Mouse (Mus musculus) mesoderm, embryonic 11.5 days (tissue): ENCODE data around the gene Fbxl8.
A peak's percentile ranks its signal among the peaks of the same experiment; 100 is the strongest.
"Not testable (repeated sequence)": the region's sequence is repeated elsewhere in the genome, so short reads cannot be mapped to it uniquely, and the experiment has no call there.

ENCODE experiments used
- DNase-seq: peaks from one replicate; pipeline ENCODE4 v3.0.0-alpha.2; 2012; ENCODE audit warnings: low read depth, low spot score

Gene Fbxl8

DNA sequence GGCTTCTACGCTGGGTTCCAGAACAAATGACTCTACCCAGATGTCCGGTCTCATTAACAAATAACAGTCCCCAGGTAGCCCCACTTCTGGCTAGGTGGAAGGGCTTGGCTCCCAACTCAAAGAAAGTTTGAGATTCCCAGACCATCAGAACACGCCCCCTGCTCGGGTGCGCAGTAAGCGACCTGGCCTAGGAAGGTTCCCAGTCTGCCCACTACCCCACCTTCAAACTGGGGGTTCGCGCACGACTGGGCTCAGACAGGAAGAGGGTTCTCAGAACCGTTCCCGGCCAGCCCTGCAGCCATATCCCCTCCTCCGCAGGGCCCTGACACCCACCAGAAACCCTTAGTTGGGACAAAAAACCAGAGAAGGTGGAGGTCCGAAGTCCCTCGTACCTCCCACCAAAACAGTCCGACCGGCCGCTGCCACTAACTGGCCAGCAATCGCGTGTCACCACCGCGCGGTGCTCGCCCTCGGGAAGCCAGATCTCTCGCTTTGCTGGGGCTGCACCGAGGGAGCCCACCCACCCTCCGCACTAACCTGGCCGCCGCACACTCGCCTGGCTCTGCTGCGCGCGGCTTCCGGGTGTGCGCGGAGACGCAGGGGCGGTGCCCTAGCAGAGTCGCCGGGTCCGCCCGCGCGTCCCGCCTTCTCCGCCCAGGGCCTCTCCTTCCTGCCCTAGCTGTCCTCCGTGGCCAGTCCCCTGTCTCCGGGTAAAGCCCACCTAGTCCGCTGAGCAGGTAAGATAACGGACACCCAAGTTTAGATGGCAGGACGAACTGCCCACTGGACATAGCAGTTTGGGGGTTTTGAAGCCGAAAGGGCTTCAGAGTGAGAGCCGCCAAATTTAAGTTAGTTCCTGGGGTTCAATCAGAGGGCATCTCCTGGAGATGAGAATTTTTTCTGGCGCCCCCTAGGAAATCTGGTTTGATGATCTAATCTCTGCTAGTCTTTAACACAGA lies at the start of gene Fbxl8, which contains the start of gene Tradd:
Fbxl8 (plus strand) TSS at position 625 of the 959 bp plus-strand sequence.
Tradd (minus strand) TSS at position 586 of the 959 bp plus-strand sequence.
- DNase-seq = no peak

DNA sequence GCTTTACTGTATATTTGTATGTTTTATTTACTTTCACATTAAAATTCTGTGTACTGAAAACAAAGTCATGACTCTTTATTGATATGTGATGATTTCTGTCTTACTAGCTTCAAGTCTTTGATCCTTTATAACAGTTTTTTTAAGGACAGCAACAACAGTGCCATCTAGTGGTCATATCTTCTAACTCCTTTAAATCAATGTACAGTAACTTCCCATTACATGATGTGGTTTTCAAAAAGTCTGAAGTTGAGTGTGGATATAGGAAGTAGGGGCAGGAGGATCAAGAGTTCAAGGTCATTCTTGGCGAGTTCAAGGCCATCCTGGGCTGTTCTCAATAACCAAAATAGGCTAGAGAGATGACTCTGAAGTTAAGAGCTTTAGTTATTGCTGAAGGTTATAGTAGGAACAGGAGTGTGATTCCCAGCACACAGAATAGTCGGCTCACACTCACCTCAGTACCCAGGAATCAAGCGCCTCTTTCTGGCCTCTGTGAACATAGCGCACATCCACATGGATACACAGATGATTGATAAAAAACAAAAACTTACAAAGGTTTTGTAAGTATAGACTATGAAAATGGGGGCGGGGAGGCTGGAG lies 46.4 kb upstream of the Fbxl8 start:
- DNase-seq = peak; percentile 63

GRCm38 (mm10) chr8:105223850-105224249 lies 40.6 kb upstream of the Fbxl8 start:
- DNase-seq = no peak

DNA sequence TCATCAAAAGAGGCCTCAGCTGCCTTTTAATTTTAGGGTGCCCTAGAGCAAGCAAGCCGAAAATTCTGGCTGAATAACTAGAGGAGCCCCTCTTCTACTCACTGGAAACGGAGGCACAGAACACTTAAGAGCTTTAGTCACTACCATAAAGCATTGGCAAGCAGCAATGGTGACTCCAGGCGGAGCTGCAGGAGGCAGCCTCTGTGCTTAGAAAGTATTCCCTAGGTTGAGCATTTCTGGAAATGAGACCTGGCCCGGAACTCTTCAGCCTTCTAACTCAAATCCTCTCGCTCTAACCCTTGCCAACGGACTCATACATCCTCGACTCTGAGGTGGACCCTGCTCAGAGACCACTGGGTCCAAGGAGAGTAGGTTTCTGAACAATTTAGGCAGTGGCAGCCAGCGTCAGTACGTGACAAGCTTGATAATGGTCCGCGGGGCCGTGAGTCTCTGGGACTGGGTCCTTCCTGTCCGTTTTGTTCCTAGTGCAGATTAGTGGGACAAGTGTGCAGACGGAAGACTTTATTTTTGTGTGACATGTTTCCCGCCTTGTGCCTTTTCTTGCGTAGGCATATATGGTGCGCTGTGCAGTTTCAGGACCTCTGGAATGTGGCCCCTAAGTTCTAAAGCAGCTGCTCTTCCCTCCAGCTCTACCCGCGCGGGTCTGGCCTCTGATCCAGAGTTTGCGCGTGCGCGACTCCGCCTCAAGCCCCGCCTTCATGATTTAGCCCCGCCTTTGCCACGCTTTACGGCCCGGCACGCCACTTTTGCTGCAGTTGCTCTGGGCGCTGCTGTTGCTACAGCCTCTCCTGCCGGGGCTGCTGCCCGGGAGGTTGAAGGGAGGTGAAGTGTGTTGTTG lies 39.8 kb upstream of the Fbxl8 start, which contains the start of gene D230025D16Rik:
D230025D16Rik (plus strand) TSS at position 733 of the 859 bp plus-strand sequence.
- DNase-seq = peak; percentile 96

GRCm38 (mm10) chr8:105225272-105225593 lies 39.2 kb upstream of the Fbxl8 start:
- no peak for DNase-seq

- no peak for DNase-seq
These were observed 38.5 kb upstream of the Fbxl8 start for GRCm38 (mm10) chr8:105225917-105226316.

GRCm38 (mm10) chr8:105231503-105232320 lies 32.7 kb upstream of the Fbxl8 start:
- no peak for DNase-seq

- DNase-seq = not testable (repeated sequence)
These were observed 32.1 kb upstream of the Fbxl8 start for GRCm38 (mm10) chr8:105232321-105232693.

DNA sequence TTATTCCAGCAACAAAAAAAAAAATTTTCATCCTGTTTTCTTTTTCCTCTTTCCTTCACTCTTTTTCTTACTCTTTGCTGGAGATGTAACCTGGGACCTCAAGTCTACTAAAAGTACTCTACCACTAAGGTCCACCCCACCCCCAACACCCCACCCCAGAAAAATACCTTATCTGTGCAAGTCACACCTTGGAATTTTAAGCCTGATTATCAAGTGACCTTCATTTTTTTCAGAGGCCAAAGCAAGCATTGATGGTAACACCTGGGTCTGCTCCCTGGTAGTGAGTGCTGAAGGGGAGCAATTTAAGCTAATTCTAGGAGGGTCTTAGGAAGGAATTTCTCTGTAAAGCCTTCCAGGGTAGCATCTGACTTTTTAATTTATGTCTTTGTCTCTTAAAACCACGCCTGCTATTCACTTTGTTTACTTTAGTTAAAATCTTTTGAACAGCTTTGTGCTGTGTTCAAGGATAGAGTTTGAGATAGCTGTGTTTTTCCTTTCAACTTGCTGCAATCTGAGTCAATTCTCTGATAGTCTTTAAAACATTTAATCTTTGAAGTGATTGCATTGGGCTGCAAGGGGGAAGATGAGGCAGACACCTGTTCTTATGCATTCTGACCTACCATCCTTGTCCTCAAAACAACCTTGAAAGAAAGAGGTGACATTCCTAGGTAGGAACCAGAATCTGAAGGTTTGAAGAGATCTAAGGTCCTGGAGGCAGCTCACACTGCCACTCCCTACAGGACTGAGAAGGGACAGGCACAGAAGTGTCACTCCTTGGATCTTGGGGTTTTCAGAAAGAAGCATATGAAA lies 31.1 kb upstream of the Fbxl8 start:
- no peak for DNase-seq

DNA sequence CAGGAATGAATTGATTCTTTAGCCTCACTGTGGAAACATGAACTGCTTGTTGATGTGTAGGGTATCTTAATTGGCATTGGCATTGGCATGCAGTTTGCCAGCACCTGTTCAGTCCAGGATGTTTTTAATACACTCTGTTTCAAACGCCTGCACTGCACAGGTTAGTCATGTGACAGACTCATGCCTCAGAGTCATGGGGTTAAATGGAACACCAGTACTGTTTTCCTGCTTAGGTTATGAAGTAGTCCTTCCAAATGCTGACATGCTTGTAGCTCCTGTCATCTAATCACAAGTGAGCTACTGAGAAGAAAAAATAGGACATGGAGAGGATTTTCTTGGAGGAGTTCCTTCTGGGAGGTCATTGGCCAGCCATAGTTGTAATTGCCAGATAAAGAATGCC lies 29.2 kb upstream of the Fbxl8 start:
- DNase-seq = no peak

- no peak for DNase-seq
These were observed 26.9 kb upstream of the Fbxl8 start for GRCm38 (mm10) chr8:105237442-105238142.

DNA sequence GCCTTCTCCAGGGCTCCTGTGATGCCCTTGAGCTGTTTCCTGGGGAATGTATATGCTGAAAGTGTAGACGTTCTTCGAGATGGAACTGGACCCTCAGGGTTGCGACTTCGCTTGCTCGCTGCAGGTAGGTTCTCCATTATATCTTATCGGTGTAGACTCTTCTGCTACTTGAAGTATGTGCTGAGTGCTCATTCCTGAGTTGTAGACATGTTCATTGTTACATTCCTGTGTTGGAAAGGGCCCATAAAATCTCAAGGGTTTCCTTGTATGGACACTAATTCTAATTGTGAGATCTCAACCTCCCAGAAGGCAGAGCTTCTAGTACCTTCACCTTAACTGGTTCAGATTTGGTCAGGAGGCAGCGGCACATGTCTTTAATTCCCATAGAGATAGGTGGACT lies 23.4 kb upstream of the Fbxl8 start:
- DNase-seq = no peak

- DNase-seq = no peak
These were observed 12.5 kb upstream of the Fbxl8 start for GRCm38 (mm10) chr8:105251954-105252353.

DNA sequence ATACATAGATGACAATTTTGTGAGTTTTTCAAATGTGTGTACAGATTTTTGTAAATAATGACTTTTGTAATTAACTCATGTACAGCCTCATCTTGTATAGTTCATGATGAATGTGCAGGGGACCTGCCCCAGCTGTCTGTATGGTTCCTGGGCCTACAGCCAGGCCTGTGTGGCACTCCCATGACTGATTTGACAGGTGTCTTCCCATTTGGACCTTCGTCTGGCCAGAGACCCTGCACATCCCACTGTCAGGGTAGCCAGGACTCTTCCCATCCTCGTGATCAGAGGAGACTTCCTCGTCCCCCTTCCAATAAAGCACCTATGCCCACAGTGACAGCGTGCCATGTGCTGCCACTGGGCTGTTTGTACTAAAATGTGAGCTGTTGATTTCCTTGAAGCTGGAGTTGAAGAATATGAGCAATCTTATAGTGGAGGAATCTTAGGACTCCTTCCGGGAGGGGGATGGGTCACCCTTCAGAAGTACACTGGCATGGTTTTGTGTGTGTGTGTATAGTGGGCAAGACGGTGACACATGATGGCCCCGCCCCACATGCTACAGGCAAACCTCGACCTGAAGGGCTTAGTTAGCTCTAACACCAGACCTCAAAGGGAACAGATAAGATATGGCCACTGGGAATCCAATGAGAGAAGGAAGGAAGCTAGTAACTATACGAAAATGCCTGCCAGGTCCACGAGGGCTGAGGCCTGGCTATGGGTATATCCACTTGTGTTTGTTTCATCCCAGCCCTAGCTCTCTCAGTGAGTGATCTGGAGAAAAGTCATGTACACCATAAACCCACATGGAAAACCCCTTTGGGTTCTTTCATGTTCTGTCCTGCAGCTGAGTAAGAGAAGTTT lies 11.5 kb upstream of the Fbxl8 start:
- DNase-seq = no peak

DNA sequence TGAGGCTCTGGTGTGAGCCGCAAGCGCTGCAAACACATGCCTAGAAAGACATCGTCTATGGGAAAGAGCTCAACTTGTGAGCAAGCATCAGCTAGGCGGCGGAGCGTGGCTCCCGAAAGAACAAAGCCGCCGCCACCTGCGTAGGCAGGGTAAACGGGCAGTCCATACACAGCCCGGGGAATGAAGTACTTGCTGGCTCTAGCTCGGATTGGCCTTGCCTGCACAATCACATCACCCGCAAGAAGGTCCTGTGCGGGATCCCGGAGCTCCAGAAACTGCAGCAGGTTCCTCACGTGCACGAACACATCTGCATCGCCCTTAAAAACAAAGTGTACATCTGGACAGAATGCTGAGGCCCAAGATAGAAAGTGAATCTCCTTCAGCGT lies 10.7 kb upstream of the Fbxl8 start:
- DNase-seq = no peak

DNA sequence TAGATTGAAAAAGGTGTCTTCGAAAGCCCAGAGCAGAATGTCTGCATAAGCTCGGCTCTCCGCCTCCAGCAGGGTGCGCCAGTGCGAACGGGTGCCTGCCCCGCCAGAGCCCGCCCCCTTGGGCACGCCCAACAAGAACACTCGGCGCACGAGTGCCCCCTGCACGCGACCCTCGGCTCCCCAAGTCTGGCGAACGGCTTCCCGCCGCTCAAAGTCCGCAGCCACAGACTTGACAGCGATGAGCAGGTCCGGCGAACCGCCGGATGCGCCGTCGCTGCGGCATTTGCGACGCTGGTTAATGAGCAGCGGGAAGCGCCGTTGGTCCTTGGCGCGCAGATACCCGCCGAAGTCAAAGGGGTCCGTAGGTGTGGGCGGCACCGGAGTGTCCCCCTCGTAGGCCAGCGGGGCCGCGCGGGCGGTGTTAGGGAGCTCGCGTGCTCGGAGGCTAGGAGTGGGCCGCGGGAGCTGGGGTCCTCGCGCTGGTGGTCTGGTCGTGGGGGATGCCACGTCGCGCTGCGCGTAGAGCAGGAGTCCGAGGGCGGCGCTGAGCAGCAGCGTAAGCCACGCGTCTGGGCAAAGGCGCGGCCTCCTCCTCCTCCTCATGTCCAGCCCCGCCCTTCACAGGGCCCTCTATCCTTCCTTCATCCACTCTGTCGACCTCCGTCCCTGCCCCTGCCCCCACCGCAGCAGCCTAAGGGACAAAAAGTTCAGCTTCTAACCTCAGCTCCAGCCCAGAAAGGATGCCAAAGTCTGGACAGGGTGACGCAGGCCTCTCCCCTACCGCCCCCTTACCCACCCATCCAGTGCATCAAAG lies 10.1 kb upstream of the Fbxl8 start:
- peak; percentile 90 for DNase-seq

- peak; percentile 56 for DNase-seq
These were observed 9.5 kb upstream of the Fbxl8 start, which contains the start of gene B3gnt9 for GRCm38 (mm10) chr8:105254966-105255350. B3gnt9 (minus strand) TSS chr8:105255153.
